Mouse (Mus musculus): ENCODE measurements around the gene Gse1. TPM values are rescaled to one million over a fixed set of nuclear protein-coding genes. Genes with fewer than 3 reads are reported as not detected.

The Gse1 gene
- total RNA-seq, 1 experiment, result 21.4 TPM

DNA sequence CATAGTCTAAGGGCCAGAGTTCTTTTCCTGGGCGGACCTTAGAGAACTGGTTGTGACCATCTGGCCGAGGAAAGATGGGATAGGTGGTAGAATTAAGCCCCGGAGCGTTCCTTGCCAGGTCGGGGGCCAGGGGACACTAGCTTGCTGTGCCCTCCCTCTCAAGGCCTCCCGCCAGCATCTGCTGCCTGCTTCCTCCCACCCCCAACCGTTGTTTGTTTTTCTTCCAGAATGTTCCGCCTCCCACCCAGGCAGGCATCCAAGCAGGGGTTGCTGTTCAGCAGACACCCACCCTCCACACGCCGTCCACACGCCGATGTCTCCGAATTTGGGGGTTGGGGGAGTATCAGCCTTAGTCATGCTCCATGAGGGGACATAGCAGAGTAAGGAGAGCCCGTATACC, 49.8 kb downstream of the Gse1 start:
- TF ChIP-seq ZNF384 (IDR thresholded peaks at IDR 0.05; ENCODE audit: low read depth, low read length) (no peak), MAFK (IDR thresholded peaks at IDR 0.05; ENCODE audit: insufficient read depth, low read depth, low read length) (no peak), ZC3H11A (IDR thresholded peaks at IDR 0.05; ENCODE audit: borderline replicate concordance, low read depth, low read length) (no peak), HCFC1 (IDR thresholded peaks at IDR 0.05; ENCODE audit: borderline replicate concordance, insufficient read depth, low read length) (no peak), CHD2 (IDR thresholded peaks at IDR 0.05; ENCODE audit: low read depth, low read length) (no peak)
- peaks cover 0 to 19% of the 10 kb centered on the region in 2 experiments; a peak in 3 of 4 replicates for H3K4me1 ChIP-seq (ENCODE audit: control insufficient read depth in 2 of 2, insufficient read depth in 2 of 2, low read length in 2 of 2, poor library complexity in 1 of 2)
- in situ Hi-C loops (cut with MboI; ENCODE audit: low sequenced_read_pairs in 2 of 2, unreplicated experiment in 2 of 2), result no loop called here
- no peak for DNase-seq (ENCODE audit: low read depth, low spot score)
- H3K9me3 ChIP-seq (ENCODE audit: control insufficient read depth, insufficient read depth, low read depth, low read length), result no peaks in the 10 kb centered on the region
- H3K4me3 ChIP-seq (ENCODE audit: insufficient read depth in 1 of 2, low read depth in 1 of 2, low read length in 2 of 2, poor library complexity in 1 of 2, severe bottlenecking in 1 of 2), result no peak overlapping the region
- no peak overlapping the region for H3K9ac ChIP-seq (ENCODE audit: insufficient read depth, low read depth, low read length, poor library complexity, severe bottlenecking)
- H3K36me3 ChIP-seq (ENCODE audit: control insufficient read depth, insufficient read depth, low read length, poor library complexity, severe bottlenecking), result no peaks in the 10 kb centered on the region
- H3K27ac ChIP-seq (ENCODE audit: insufficient read depth, low read depth, low read length, poor library complexity, severe bottlenecking), result no peak overlapping the region

- in situ Hi-C loops (cut with MboI; ENCODE audit: low sequenced_read_pairs in 2 of 2, unreplicated experiment in 2 of 2), result no loop called here
- DNase-seq (ENCODE audit: low read depth, low spot score), result no peak
- Histone ChIP-seq H3K9ac (ENCODE audit: insufficient read depth, low read depth, low read length, poor library complexity, severe bottlenecking) (no peak overlapping the region), H3K9me3 (ENCODE audit: control insufficient read depth, insufficient read depth, low read depth, low read length) (no peaks in the 10 kb centered on the region), H3K4me1 (ENCODE audit: control insufficient read depth in 2 of 2, insufficient read depth in 2 of 2, low read length in 2 of 2, poor library complexity in 1 of 2) (peaks cover 0 to 19% of the 10 kb centered on the region in 2 experiments; a peak in 3 of 4 replicates), H3K27ac (ENCODE audit: insufficient read depth, low read depth, low read length, poor library complexity, severe bottlenecking) (no peak overlapping the region), H3K4me3 (ENCODE audit: insufficient read depth in 1 of 2, low read depth in 1 of 2, low read length in 2 of 2, poor library complexity in 1 of 2, severe bottlenecking in 1 of 2) (no peak overlapping the region), H3K36me3 (ENCODE audit: control insufficient read depth, insufficient read depth, low read length, poor library complexity, severe bottlenecking) (no peaks in the 10 kb centered on the region)
- no peak for TF ChIP-seq HCFC1 (IDR thresholded peaks at IDR 0.05; ENCODE audit: borderline replicate concordance, insufficient read depth, low read length)
- TF ChIP-seq MAFK (IDR thresholded peaks at IDR 0.05; ENCODE audit: insufficient read depth, low read depth, low read length), result no peak
- no peak for TF ChIP-seq CHD2 (IDR thresholded peaks at IDR 0.05; ENCODE audit: low read depth, low read length)
- TF ChIP-seq ZNF384 (IDR thresholded peaks at IDR 0.05; ENCODE audit: low read depth, low read length), result no peak
Observed at GRCm38 (mm10) chr8:120279418-120279817, 51.2 kb downstream of the Gse1 start.

GRCm38 (mm10) chr8:120281487-120281886, 53.2 kb downstream of the Gse1 start:
- in situ Hi-C loops (cut with MboI; ENCODE audit: low sequenced_read_pairs in 2 of 2, unreplicated experiment in 2 of 2), result no loop called here
- TF ChIP-seq CHD2 (IDR thresholded peaks at IDR 0.05; ENCODE audit: low read depth, low read length) (no peak), ZNF384 (IDR thresholded peaks at IDR 0.05; ENCODE audit: low read depth, low read length) (no peak), MAFK (IDR thresholded peaks at IDR 0.05; ENCODE audit: insufficient read depth, low read depth, low read length) (no peak), ZC3H11A (IDR thresholded peaks at IDR 0.05; ENCODE audit: borderline replicate concordance, low read depth, low read length) (no peak), HCFC1 (IDR thresholded peaks at IDR 0.05; ENCODE audit: borderline replicate concordance, insufficient read depth, low read length) (no peak)
- H3K36me3 ChIP-seq (ENCODE audit: control insufficient read depth, insufficient read depth, low read length, poor library complexity, severe bottlenecking), result no peaks in the 10 kb centered on the region
- H3K9me3 ChIP-seq (ENCODE audit: control insufficient read depth, insufficient read depth, low read depth, low read length), result no peaks in the 10 kb centered on the region
- no peak for DNase-seq (ENCODE audit: low read depth, low spot score)
- H3K9ac ChIP-seq (ENCODE audit: insufficient read depth, low read depth, low read length, poor library complexity, severe bottlenecking), result no peak overlapping the region
- no peak overlapping the region for H3K4me3 ChIP-seq (ENCODE audit: insufficient read depth in 1 of 2, low read depth in 1 of 2, low read length in 2 of 2, poor library complexity in 1 of 2, severe bottlenecking in 1 of 2)
- H3K4me1 ChIP-seq (ENCODE audit: control insufficient read depth in 2 of 2, insufficient read depth in 2 of 2, low read length in 2 of 2, poor library complexity in 1 of 2), result peaks cover 0 to 8% of the 10 kb centered on the region in 2 experiments; a peak in 1 of 4 replicates
- H3K27ac ChIP-seq (ENCODE audit: insufficient read depth, low read depth, low read length, poor library complexity, severe bottlenecking), result no peak overlapping the region

- peaks cover 0 to 4% of the 10 kb centered on the region in 2 experiments; a peak in 1 of 4 replicates for H3K4me1 ChIP-seq (ENCODE audit: control insufficient read depth in 2 of 2, insufficient read depth in 2 of 2, low read length in 2 of 2, poor library complexity in 1 of 2)
- TF ChIP-seq CHD2 (IDR thresholded peaks at IDR 0.05; ENCODE audit: low read depth, low read length), result no peak
- TF ChIP-seq ZNF384 (IDR thresholded peaks at IDR 0.05; ENCODE audit: low read depth, low read length), result no peak
- no peak for TF ChIP-seq ZC3H11A (IDR thresholded peaks at IDR 0.05; ENCODE audit: borderline replicate concordance, low read depth, low read length)
- no peak for TF ChIP-seq HCFC1 (IDR thresholded peaks at IDR 0.05; ENCODE audit: borderline replicate concordance, insufficient read depth, low read length)
- TF ChIP-seq MAFK (IDR thresholded peaks at IDR 0.05; ENCODE audit: insufficient read depth, low read depth, low read length), result no peak
- no peak overlapping the region for H3K9ac ChIP-seq (ENCODE audit: insufficient read depth, low read depth, low read length, poor library complexity, severe bottlenecking)
- H3K36me3 ChIP-seq (ENCODE audit: control insufficient read depth, insufficient read depth, low read length, poor library complexity, severe bottlenecking), result no peaks in the 10 kb centered on the region
- H3K4me3 ChIP-seq (ENCODE audit: insufficient read depth in 1 of 2, low read depth in 1 of 2, low read length in 2 of 2, poor library complexity in 1 of 2, severe bottlenecking in 1 of 2), result no peak overlapping the region
- DNase-seq (ENCODE audit: low read depth, low spot score), result no peak
- no peaks in the 10 kb centered on the region for H3K9me3 ChIP-seq (ENCODE audit: control insufficient read depth, insufficient read depth, low read depth, low read length)
- no peak overlapping the region for H3K27ac ChIP-seq (ENCODE audit: insufficient read depth, low read depth, low read length, poor library complexity, severe bottlenecking)
- in situ Hi-C loops (cut with MboI; ENCODE audit: low sequenced_read_pairs in 2 of 2, unreplicated experiment in 2 of 2), result no loop called here
Observed at GRCm38 (mm10) chr8:120282465-120282864, 54.2 kb downstream of the Gse1 start.

GRCm38 (mm10) chr8:120284265-120284664, 56.0 kb downstream of the Gse1 start:
- no peaks in the 10 kb centered on the region for H3K36me3 ChIP-seq (ENCODE audit: control insufficient read depth, insufficient read depth, low read length, poor library complexity, severe bottlenecking)
- H3K27ac ChIP-seq (ENCODE audit: insufficient read depth, low read depth, low read length, poor library complexity, severe bottlenecking), result no peak overlapping the region
- H3K9ac ChIP-seq (ENCODE audit: insufficient read depth, low read depth, low read length, poor library complexity, severe bottlenecking), result no peak overlapping the region
- H3K4me3 ChIP-seq (ENCODE audit: insufficient read depth in 1 of 2, low read depth in 1 of 2, low read length in 2 of 2, poor library complexity in 1 of 2, severe bottlenecking in 1 of 2), result no peak overlapping the region
- H3K4me1 ChIP-seq (ENCODE audit: control insufficient read depth in 2 of 2, insufficient read depth in 2 of 2, low read length in 2 of 2, poor library complexity in 1 of 2), result peaks cover 0 to 13% of the 10 kb centered on the region in 2 experiments; a peak in 1 of 4 replicates
- DNase-seq (ENCODE audit: low read depth, low spot score), result no peak
- no peak for TF ChIP-seq HCFC1 (IDR thresholded peaks at IDR 0.05; ENCODE audit: borderline replicate concordance, insufficient read depth, low read length)
- no peak for TF ChIP-seq ZC3H11A (IDR thresholded peaks at IDR 0.05; ENCODE audit: borderline replicate concordance, low read depth, low read length)
- no peak for TF ChIP-seq MAFK (IDR thresholded peaks at IDR 0.05; ENCODE audit: insufficient read depth, low read depth, low read length)
- no peak for TF ChIP-seq CHD2 (IDR thresholded peaks at IDR 0.05; ENCODE audit: low read depth, low read length)
- no peak for TF ChIP-seq ZNF384 (IDR thresholded peaks at IDR 0.05; ENCODE audit: low read depth, low read length)
- no peaks in the 10 kb centered on the region for H3K9me3 ChIP-seq (ENCODE audit: control insufficient read depth, insufficient read depth, low read depth, low read length)
- in situ Hi-C loops (cut with MboI; ENCODE audit: low sequenced_read_pairs in 2 of 2, unreplicated experiment in 2 of 2), result no loop called here
